Mouse (Mus musculus): ENCODE measurements around the gene Dis3l2.

The Dis3l2 gene

GRCm38 (mm10) chr1:86733160-86733821 lies 29.7 kb downstream of the Dis3l2 start:
- DNase-seq (ENCODE audit: low spot score in 2 of 2), result no peak

- DNase-seq (ENCODE audit: low spot score in 2 of 2), result no peak
These were observed 32.8 kb downstream of the Dis3l2 start for GRCm38 (mm10) chr1:86736414-86736813.

GRCm38 (mm10) chr1:86742896-86743295 lies 39.3 kb downstream of the Dis3l2 start:
- DNase-seq (ENCODE audit: low spot score in 2 of 2), result no peak

- no peak for DNase-seq (ENCODE audit: low spot score in 2 of 2)
These were observed 43.4 kb downstream of the Dis3l2 start for GRCm38 (mm10) chr1:86747034-86747433.

GRCm38 (mm10) chr1:86750094-86750493 lies 46.5 kb downstream of the Dis3l2 start:
- DNase-seq (ENCODE audit: low spot score in 2 of 2), result no peak

DNA sequence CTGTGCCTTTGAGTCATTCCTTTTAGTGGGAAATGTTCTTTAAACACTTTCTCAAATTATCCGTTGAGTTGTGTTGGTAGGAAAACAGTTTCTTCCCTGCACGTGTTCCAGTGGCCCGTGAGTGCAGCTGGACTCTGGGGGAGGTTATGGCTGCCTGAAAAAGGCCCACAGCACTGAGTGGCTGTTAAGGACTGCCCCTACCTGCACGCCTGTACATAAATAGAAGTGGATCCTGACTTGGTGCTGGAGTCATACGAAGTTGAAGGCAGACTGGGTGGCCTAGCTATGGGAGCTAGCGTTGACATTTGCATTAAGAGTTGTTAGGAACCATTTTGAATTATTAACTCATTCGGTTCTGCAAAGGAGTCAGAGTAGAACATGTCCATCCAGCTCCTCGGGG lies 49.8 kb downstream of the Dis3l2 start:
- no peak for DNase-seq (ENCODE audit: low spot score in 2 of 2)

- no peak for DNase-seq (ENCODE audit: low spot score in 2 of 2)
These were observed 50.7 kb downstream of the Dis3l2 start for GRCm38 (mm10) chr1:86754335-86754734.

DNA sequence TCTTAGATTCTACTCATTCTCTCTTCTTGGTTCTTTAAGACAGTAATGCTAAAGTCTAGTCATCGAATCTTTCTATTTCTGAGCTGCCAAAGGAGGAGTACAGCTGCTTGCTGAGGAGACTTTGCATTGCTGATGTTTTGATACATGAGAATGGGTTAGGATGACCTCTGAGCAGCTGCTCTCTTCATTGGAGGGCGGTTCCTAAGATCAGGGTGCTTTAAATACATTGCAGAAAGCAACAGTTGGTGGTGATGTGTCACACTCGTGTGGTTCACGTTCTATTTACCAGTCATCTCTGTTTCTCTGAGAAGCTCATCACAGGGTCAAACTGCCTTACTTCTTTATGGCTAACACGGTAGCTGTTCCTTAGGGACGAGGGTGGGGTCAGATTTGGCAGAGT lies 54.5 kb downstream of the Dis3l2 start:
- DNase-seq (ENCODE audit: low spot score in 2 of 2), result no peak

GRCm38 (mm10) chr1:86762161-86762560 lies 58.6 kb downstream of the Dis3l2 start:
- no peak for DNase-seq (ENCODE audit: low spot score in 2 of 2)

DNA sequence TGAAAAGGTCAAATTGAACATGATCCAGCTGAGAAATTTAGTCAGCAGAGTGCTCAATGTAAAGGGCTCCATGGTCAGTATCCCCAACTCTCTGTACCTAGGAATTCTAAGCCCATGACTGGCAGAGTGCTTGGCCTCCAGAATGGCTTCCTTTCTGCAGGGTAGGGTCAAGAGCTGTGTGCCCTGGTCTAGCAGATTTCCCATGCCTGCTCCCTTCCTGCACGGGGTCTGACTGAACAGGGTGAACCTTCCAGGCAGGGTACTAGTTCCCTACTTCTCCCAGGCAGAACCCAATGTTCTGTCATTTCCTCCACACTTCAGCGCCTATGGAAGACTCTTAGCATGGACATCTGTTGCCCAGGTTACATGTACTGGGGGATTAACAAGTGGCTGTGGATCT lies 97.6 kb downstream of the Dis3l2 start:
- no peak for DNase-seq (ENCODE audit: low spot score in 2 of 2)

- DNase-seq (ENCODE audit: low spot score in 2 of 2), result no peak
These were observed 108.1 kb downstream of the Dis3l2 start for GRCm38 (mm10) chr1:86811756-86812155.

DNA sequence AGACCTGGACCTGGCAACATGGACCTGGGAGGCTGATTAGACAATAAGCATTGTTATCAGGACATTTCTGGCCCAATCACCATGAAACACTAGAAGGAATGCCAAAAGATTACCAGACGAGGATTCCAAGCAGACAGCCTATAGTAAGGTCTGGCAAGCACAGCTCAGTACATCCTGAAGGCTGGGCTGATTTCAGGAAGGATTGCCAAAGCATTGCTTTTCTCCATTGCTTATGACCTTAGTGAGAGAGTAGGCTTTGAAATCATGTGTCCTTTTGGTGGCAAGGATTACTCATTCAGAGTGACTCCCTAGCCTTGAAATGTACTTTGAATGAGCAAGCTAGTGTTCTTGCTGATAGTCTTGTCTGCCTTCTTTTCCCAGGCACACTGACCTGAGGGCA lies 118.7 kb downstream of the Dis3l2 start:
- no peak for DNase-seq (ENCODE audit: low spot score in 2 of 2)

DNA sequence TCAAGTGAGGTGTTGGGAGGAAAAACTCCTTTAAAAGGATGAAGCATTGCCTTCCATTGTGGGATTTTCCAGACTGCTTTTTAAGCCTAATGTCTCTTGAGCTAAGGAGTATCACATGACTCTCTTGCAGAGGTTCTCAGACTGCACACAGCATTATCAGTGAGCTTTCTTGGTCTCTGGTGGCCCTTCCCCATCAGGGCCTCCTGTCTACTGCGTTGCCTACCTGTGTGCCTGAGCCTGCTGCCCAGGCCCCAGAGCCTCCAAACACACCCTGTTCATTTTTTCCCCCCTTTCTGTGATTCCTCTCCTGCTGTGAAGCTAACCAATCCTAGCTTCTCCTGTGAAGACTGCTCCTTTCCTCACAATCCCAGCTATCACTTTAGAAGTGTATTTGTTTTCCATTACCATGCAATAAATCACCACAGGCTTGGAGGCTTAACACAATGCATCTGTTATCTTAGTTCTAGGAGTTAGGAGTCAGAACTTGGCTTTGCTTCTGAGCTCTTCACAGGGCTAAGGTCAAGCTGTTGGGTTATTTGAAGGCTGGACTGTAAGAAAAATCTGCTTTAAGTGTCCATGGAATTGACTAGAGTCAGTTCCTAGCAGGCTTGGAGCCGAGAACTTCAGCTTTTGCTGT lies 130.9 kb downstream of the Dis3l2 start:
- no peak for DNase-seq (ENCODE audit: low spot score in 2 of 2)

DNA sequence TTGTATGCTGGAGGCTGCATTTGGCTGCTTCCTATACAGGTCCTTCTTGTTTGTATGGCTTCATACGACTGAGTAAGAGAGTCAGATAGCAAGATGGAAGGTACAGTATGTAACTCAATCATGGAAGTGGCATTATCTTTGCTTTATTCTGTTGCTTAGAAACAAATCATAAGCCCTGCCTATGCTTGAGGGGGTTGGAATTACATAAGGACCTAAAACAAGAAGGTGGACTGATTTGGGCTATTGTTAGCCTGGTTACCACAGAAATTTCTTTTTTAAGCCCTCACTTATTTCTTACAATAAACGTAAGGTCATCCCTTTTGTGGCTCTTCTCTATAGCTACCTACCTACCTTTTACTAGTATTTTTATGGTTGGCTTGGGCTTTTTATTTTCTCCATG lies 131.4 kb downstream of the Dis3l2 start:
- DNase-seq (ENCODE audit: low spot score in 2 of 2), result no peak

DNA sequence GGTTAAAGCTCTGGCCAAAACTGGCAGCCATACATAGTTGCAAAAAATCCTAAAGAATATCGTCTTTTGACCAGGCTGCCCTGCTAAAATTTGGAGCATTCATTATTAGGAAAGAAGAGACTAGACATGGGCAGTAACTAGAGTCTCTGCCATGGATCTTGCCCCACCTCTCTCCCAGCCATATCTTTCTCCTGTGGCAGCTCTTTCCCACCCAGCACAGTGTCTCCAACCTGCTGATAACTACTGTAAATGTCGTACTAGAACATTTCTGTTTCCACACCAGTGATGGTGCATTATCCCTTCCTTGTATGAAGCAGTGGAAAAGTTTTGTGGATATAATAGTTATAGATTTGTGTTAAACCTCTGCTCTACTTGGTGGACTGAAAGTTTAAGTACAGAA lies 147.1 kb downstream of the Dis3l2 start:
- no peak for DNase-seq (ENCODE audit: low spot score in 2 of 2)

DNA sequence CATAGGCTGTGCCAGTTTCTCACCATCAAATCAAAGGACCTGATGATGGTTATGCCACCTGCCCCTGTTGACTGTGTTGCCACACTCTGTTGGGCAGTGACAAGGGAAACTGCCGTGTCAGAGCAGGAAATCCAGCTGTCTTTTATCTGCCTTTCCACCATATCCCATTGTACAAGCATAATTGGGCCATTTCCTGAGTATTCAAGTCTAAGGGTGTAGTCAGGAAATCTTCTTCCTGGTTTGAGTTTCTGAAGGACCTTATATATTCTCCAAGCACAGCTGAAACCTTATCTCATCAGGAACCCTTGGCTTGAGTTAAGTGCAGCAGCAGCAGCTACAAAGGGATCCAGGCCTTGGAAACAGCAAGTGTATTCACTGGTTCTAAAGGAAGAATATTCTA lies 155.3 kb downstream of the Dis3l2 start:
- no peak for DNase-seq (ENCODE audit: low spot score in 2 of 2)

DNA sequence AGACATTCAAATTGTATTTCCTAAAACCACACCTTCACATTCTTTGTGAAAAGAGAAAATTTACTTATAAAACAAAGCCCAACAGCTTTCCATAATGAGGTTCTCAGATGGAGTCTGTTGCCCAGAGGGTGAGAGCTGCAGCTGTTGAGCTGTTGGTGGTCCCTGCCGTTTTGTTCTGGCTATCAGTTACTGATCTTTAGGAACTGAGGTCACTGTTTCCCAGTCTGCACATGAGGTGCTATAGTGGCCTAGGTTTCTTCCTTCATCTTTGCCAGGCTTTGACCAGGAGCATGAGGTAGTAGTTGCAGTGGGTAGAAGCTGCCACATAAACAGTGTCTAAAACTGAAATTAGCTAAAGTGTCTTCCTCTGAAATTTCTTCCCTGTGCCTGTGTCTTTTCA lies 155.8 kb downstream of the Dis3l2 start:
- DNase-seq (ENCODE audit: low spot score in 2 of 2), result no peak

DNA sequence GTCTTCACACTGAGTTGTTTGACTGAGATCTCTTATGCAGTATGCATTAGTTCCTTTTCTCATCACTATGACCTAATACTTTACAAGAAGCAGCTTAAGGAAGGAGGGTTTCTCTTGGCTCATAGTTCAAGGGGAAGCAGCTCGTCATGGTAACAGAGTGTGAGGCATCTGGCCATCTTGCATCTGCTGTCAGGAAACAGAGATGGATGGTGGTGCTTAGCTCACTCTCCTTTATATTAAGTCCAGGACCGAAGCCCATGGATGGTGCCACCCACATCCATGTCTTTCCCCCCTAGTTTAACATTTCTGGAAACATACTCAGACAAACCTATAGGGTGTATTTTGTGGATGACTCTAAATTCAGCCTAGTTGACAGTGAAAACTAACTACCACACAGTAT lies 170.1 kb downstream of the Dis3l2 start:
- no peak for DNase-seq (ENCODE audit: low spot score in 2 of 2)

GRCm38 (mm10) chr1:86878743-86879142 lies 175.1 kb downstream of the Dis3l2 start:
- DNase-seq (ENCODE audit: low spot score in 2 of 2), result no peak

- DNase-seq (ENCODE audit: low spot score in 2 of 2), result no peak
These were observed 175.9 kb downstream of the Dis3l2 start for GRCm38 (mm10) chr1:86879547-86879946.

- DNase-seq (ENCODE audit: low spot score in 2 of 2), result no peak
These were observed 183.5 kb downstream of the Dis3l2 start for GRCm38 (mm10) chr1:86887060-86887459.

- DNase-seq (ENCODE audit: low spot score in 2 of 2), result no peak
These were observed 208.9 kb downstream of the Dis3l2 start for GRCm38 (mm10) chr1:86912481-86912880.

GRCm38 (mm10) chr1:86913896-86914295 lies 210.3 kb downstream of the Dis3l2 start:
- DNase-seq (ENCODE audit: low spot score in 2 of 2), result no peak

GRCm38 (mm10) chr1:86914697-86915096 lies 211.1 kb downstream of the Dis3l2 start:
- no peak for DNase-seq (ENCODE audit: low spot score in 2 of 2)

All from spleen, postnatal 4 days (tissue).